Mouse (Mus musculus): Measurements from ENCODE around the gene Klhl9. TPM values are rescaled to one million over a fixed set of nuclear protein-coding genes. Genes with fewer than 3 reads are reported as not detected.
A peak's percentile ranks its signal among the peaks of the same experiment; 100 is the strongest.
"Not testable (repeated sequence)": the region's sequence is repeated elsewhere in the genome, so short reads cannot be mapped to it uniquely, and the experiment has no call there.

Klhl9 gene
- polyA plus RNA-seq (2014; fragmentation: Nextera tagmentation; extraction: Ambion mirVana) = 126 and 129 TPM in 2 replicates

GRCm38 (mm10) chr4:88721791-88722721 is at the start of gene Klhl9, which contains the start of gene Gm26566:
Gene Klhl9, minus strand, starts transcription at chr4:88722465.
Gene Gm26566, plus strand, starts transcription at chr4:88721805.
- DNase-seq (ENCODE audit: low spot score) = peak; percentile 99
- Histone ChIP-seq H3K27ac (replicated peaks; ENCODE audit: low read depth, low read length) (peak within 1 kb of the TSS; percentile 98), H3K4me2 (ENCODE audit: low read depth, low read length) (peak within 1 kb of the TSS; percentile 76), H3K9me3 (ENCODE audit: control insufficient read depth, low read length) (no peaks in the 10 kb centered on the region), H3K27me3 (replicated peaks; ENCODE audit: control insufficient read depth, insufficient read depth, low read length) (no peaks in the 10 kb centered on the region), H3K9ac (ENCODE audit: low read depth, low read length) (peak within 1 kb of the TSS; percentile 100), H3K4me3 (ENCODE audit: low read depth, low read length) (peak within 1 kb of the TSS; percentile 96), H3K36me3 (ENCODE audit: control insufficient read depth, insufficient read depth, low read length) (peaks cover 25% of the 10 kb centered on the region), H3K4me1 (ENCODE audit: control insufficient read depth, insufficient read depth, low read length) (peaks cover 25% of the 10 kb centered on the region)
- peak; percentile 94 for ATAC-seq (ENCODE audit: low read depth)
- under 1% methylated on average over 44 of the region's 82 CpGs for WGBS

DNA sequence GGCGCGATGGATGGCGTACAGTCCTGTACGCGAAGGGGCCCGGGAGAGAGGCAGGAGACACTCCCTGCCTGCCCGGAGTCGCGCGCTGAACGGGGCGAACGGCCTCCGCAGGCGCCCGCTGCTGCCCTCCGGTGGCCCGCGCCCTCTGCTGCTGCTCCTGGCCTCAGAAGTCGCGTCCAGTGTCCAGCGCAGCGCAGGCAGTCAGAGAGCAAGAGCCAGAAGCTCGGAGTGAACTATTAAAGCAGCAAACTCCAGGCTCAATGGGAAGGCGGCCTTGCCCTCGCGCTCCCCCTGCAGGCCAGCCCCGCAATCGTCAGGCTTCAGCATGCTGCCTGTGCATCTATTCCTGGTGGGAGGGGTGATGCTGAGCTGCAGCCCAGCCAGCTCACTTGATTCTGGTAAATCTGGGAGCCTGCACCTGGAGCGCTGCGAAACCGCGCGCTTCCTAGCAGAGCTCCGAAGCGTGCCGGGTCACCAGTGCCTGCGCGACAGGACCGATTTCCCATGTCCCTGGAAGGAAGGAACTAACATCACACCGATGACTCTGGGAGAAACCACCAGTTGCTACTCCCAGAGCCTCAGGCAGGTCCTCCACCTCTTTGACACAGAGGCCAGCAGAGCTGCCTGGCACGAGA is 41.2 kb upstream of the Klhl9 start:
- not testable (repeated sequence) for H3K36me3 ChIP-seq (ENCODE audit: control insufficient read depth, insufficient read depth, low read length); ATAC-seq (ENCODE audit: low read depth); H3K4me1 ChIP-seq (ENCODE audit: control insufficient read depth, insufficient read depth, low read length); H3K9me3 ChIP-seq (ENCODE audit: control insufficient read depth, low read length); H3K27me3 ChIP-seq (replicated peaks; ENCODE audit: control insufficient read depth, insufficient read depth, low read length)
- WGBS = 6% methylated on average over 12 of the region's 42 CpGs
- DNase-seq (ENCODE audit: low spot score) = peak; percentile 85
- Histone ChIP-seq H3K4me3 (ENCODE audit: low read depth, low read length) (peak overlapping the region; percentile 35), H3K27ac (replicated peaks; ENCODE audit: low read depth, low read length) (peak overlapping the region; percentile 52; the same call in 1 of the 2 replicates), H3K4me2 (ENCODE audit: low read depth, low read length) (peak overlapping the region; percentile 49), H3K9ac (ENCODE audit: low read depth, low read length) (peak overlapping the region; percentile 53; the same call in 1 of the 2 replicates)

DNA sequence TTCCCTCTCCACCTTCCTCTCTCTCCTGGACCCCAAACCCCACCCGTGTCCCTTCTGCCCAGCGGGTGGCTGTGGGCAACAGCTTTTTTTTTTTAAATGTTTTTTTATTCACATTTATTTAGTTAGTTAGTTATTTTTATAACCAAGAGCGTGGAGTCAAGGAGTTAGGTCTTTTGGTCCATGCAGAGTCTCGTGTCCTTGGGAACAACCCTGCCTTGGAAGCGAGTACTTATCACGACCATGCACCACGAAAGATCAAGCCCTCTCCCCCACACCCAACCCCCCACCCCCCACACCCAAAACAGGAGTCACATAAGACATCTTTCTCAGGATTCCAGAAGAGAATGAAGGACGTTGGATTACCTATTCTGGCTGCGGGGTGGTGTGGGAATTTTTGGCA is 40.1 kb upstream of the Klhl9 start:
- not testable (repeated sequence) for H3K4me3 ChIP-seq (ENCODE audit: low read depth, low read length); H3K9ac ChIP-seq (ENCODE audit: low read depth, low read length); H3K36me3 ChIP-seq (ENCODE audit: control insufficient read depth, insufficient read depth, low read length); H3K4me2 ChIP-seq (ENCODE audit: low read depth, low read length); DNase-seq (ENCODE audit: low spot score); H3K9me3 ChIP-seq (ENCODE audit: control insufficient read depth, low read length); H3K27me3 ChIP-seq (replicated peaks; ENCODE audit: control insufficient read depth, insufficient read depth, low read length); ATAC-seq (ENCODE audit: low read depth); H3K4me1 ChIP-seq (ENCODE audit: control insufficient read depth, insufficient read depth, low read length); H3K27ac ChIP-seq (replicated peaks; ENCODE audit: low read depth, low read length)
- 58% methylated on average over 9 of the region's 9 CpGs for WGBS

DNA sequence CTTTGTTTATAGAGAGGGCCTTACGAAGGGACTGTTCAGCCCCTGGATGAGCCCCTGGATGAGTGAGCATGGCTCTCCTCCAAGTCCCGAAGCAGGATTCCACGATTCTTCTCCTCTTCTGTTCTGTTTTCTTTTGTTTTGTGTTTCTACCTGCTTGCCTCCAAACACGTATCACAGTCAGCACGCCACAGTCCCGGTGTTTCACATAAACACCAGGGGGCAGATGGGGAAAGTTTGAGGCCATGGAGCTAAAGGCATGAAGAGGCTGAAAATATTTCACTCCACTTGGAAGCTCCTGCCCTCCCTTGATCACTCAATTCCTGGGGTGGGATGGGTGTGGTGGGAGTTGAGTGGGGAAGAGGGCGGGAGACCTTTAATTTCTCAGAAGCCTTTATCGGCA is 39.5 kb upstream of the Klhl9 start:
- not testable (repeated sequence) for H3K9ac ChIP-seq (ENCODE audit: low read depth, low read length); ATAC-seq (ENCODE audit: low read depth); DNase-seq (ENCODE audit: low spot score); H3K36me3 ChIP-seq (ENCODE audit: control insufficient read depth, insufficient read depth, low read length); H3K9me3 ChIP-seq (ENCODE audit: control insufficient read depth, low read length); H3K4me3 ChIP-seq (ENCODE audit: low read depth, low read length); H3K4me2 ChIP-seq (ENCODE audit: low read depth, low read length); H3K4me1 ChIP-seq (ENCODE audit: control insufficient read depth, insufficient read depth, low read length); H3K27ac ChIP-seq (replicated peaks; ENCODE audit: low read depth, low read length); H3K27me3 ChIP-seq (replicated peaks; ENCODE audit: control insufficient read depth, insufficient read depth, low read length)
- 62% methylated on average over 6 of the region's 8 CpGs for WGBS

- H3K27me3 ChIP-seq (replicated peaks; ENCODE audit: control insufficient read depth, insufficient read depth, low read length); H3K9me3 ChIP-seq (ENCODE audit: control insufficient read depth, low read length); ATAC-seq (ENCODE audit: low read depth); H3K4me1 ChIP-seq (ENCODE audit: control insufficient read depth, insufficient read depth, low read length); H3K36me3 ChIP-seq (ENCODE audit: control insufficient read depth, insufficient read depth, low read length): not testable (repeated sequence)
- Histone ChIP-seq H3K4me3 (ENCODE audit: low read depth, low read length) (peak overlapping the region; percentile 34), H3K9ac (ENCODE audit: low read depth, low read length) (peak overlapping the region; percentile 53; the same call in 1 of the 2 replicates), H3K27ac (replicated peaks; ENCODE audit: low read depth, low read length) (peak overlapping the region; percentile 39; the same call in 1 of the 2 replicates), H3K4me2 (ENCODE audit: low read depth, low read length) (peak overlapping the region; percentile 51)
- 0% methylated on average over 10 of the region's 28 CpGs for WGBS
- DNase-seq (ENCODE audit: low spot score) = peak; percentile 92
Observed at GRCm38 (mm10) chr4:88760431-88760830, 38.2 kb upstream of the Klhl9 start.

DNA sequence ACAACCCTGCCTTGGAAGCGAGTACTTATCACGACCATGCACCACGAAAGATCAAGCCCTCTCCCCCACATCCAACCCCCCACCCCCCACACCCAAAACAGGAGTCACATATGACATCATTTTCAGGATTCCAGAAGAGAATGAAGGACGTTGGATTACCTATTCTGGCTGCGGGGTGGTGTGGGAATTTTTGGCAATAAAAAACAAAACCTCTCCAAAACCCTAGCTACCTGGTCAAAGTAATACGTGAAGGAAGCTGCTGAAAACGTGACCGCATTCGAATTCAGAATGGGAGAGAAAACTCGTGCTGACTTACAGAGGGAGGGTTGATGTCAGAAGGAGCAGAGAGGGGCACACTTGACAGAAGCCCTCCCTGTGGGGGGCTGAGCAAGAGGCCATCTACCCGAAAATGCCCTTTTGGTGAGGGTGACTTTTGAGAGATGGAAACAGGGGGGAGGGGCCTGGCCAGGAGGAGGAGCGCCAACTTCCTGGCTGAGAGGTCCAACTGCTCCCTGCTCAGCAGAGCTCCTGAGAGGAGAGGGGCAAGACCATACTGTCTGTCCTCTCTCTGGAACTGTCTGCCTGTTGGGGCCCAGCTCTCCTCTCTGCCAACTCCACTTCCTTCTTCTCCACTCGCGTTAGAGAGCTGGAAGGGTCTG is 37.5 kb upstream of the Klhl9 start, which contains the start of gene Gm13283:
Gene Gm13283 (plus strand): TSS at position 510 of the 659 bp plus-strand sequence.
- Histone ChIP-seq H3K9ac (ENCODE audit: low read depth, low read length) (peak within 1 kb of the TSS; percentile 53; the same call in 1 of the 2 replicates), H3K4me2 (ENCODE audit: low read depth, low read length) (peak within 1 kb of the TSS; percentile 51), H3K27ac (replicated peaks; ENCODE audit: low read depth, low read length) (peak within 1 kb of the TSS; percentile 39; the same call in 1 of the 2 replicates)

GRCm38 (mm10) chr4:88758751-88759150 is 36.5 kb upstream of the Klhl9 start:
- WGBS = 89% methylated on average over 7 of the region's 9 CpGs
- H3K36me3 ChIP-seq (ENCODE audit: control insufficient read depth, insufficient read depth, low read length); H3K4me3 ChIP-seq (ENCODE audit: low read depth, low read length); H3K27me3 ChIP-seq (replicated peaks; ENCODE audit: control insufficient read depth, insufficient read depth, low read length); H3K4me2 ChIP-seq (ENCODE audit: low read depth, low read length); H3K9me3 ChIP-seq (ENCODE audit: control insufficient read depth, low read length); ATAC-seq (ENCODE audit: low read depth); H3K27ac ChIP-seq (replicated peaks; ENCODE audit: low read depth, low read length); H3K9ac ChIP-seq (ENCODE audit: low read depth, low read length); DNase-seq (ENCODE audit: low spot score); H3K4me1 ChIP-seq (ENCODE audit: control insufficient read depth, insufficient read depth, low read length): not testable (repeated sequence)

More for the DNA sequence above, 37.5 kb upstream of the Klhl9 start, which contains the start of gene Gm13283:
- not testable (repeated sequence) for H3K4me1 ChIP-seq (ENCODE audit: control insufficient read depth, insufficient read depth, low read length); H3K9me3 ChIP-seq (ENCODE audit: control insufficient read depth, low read length); H3K27me3 ChIP-seq (replicated peaks; ENCODE audit: control insufficient read depth, insufficient read depth, low read length); DNase-seq (ENCODE audit: low spot score); ATAC-seq (ENCODE audit: low read depth); H3K36me3 ChIP-seq (ENCODE audit: control insufficient read depth, insufficient read depth, low read length)
- peak within 1 kb of the TSS; percentile 34 for H3K4me3 ChIP-seq (ENCODE audit: low read depth, low read length)
- 24% methylated on average over 8 of the region's 14 CpGs for WGBS

DNA sequence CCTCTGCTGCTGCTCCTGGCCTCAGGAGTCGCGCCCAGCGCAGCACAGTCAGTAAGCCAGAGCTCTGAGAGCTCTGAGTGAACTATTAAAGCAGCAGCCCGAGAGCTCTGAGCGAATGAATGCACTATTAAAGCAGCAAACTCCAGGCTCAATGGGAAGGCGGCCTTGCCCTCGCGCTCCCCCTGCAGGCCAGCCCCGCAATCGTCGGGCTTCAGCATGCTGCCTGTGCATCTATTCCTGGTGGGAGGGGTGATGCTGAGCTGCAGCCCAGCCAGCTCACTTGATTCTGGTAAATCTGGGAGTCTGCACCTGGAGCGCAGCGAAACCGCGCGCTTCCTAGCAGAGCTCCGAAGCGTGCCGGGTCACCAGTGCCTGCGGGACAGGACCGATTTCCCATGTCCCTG is 35.4 kb upstream of the Klhl9 start:
- peak; percentile 97 for DNase-seq (ENCODE audit: low spot score)
- WGBS = 0% methylated on average over 8 of the region's 21 CpGs
- H3K9me3 ChIP-seq (ENCODE audit: control insufficient read depth, low read length); H3K27me3 ChIP-seq (replicated peaks; ENCODE audit: control insufficient read depth, insufficient read depth, low read length); H3K4me1 ChIP-seq (ENCODE audit: control insufficient read depth, insufficient read depth, low read length); H3K36me3 ChIP-seq (ENCODE audit: control insufficient read depth, insufficient read depth, low read length): not testable (repeated sequence)
- Histone ChIP-seq H3K27ac (replicated peaks; ENCODE audit: low read depth, low read length) (peak overlapping the region; percentile 93), H3K4me2 (ENCODE audit: low read depth, low read length) (peak overlapping the region; percentile 68), H3K4me3 (ENCODE audit: low read depth, low read length) (peak overlapping the region; percentile 49), H3K9ac (ENCODE audit: low read depth, low read length) (peak overlapping the region; percentile 75)
- peak; percentile 100 for ATAC-seq (ENCODE audit: low read depth)
